Mouse (Mus musculus): Measurements from ENCODE around the gene Trappc11. TPM values are rescaled to one million over a fixed set of nuclear protein-coding genes. Genes with fewer than 3 reads are reported as not detected.

The Trappc11 gene
- 10 to 100 TPM; 56.9 to 59.5 TPM for total RNA-seq (2021)
- long read RNA-seq, experiment 1, full-length matches to known transcripts = 32 of 48 reads
- long read RNA-seq, experiment 1, partial matches to known transcripts = 8 of 48 reads
- long read RNA-seq, experiment 1, other reads (novel, unspliced or antisense) = 8 of 48 reads
- long read RNA-seq, experiment 2, full-length matches to known transcripts = 42 of 59 reads
- long read RNA-seq, experiment 2, partial matches to known transcripts = 12 of 59 reads
- long read RNA-seq, experiment 2, other reads (novel, unspliced or antisense) = 5 of 59 reads

- peak within 1 kb of the TSS; percentile 97 for H3K27ac ChIP-seq
- DNase-seq (ENCODE audit: extremely low spot score in 1 of 2, low spot score in 2 of 2) = peak; percentile 89 to 95
- TF ChIP-seq CTCF (IDR thresholded peaks at IDR 0.05) = no peak; the same call in 1 of the 2 replicates
- H3K4me3 ChIP-seq = peak within 1 kb of the TSS; percentile 94
- intact Hi-C loops (cut with DNase I) = loop anchor here (1.0 to 5.0 kb wide), 3 partner anchors 142 to 179 kb away; partner anchors contain the start of genes Cdkn2aip and Ing2
These were observed at the start of gene Trappc11, which contains the start of gene Rwdd4a for GRCm38 (mm10) chr8:47533344-47534125. TSS of gene Trappc11 (minus strand) at chr8:47533470. TSS of gene Rwdd4a (plus strand) at chr8:47533664.

GRCm38 (mm10) chr8:47581454-47581853, 48.2 kb upstream of the Trappc11 start:
- intact Hi-C loops (cut with DNase I) = no loop called here
- DNase-seq (ENCODE audit: extremely low spot score in 1 of 2, low spot score in 2 of 2) = no peak
- Histone ChIP-seq H3K27ac (no peak overlapping the region), H3K4me3 (no peak overlapping the region)
- TF ChIP-seq CTCF (IDR thresholded peaks at IDR 0.05) = no peak

- intact Hi-C loops (cut with DNase I) = loop anchor here (5.0 kb wide), 1 partner anchor 79 kb away; no protein-coding TSS in a partner anchor
- Histone ChIP-seq H3K27ac (no peak overlapping the region), H3K4me3 (no peak overlapping the region)
- TF ChIP-seq CTCF (IDR thresholded peaks at IDR 0.05) = no peak
- no peak for DNase-seq (ENCODE audit: extremely low spot score in 1 of 2, low spot score in 2 of 2)
These were observed 40.2 kb upstream of the Trappc11 start for GRCm38 (mm10) chr8:47573482-47573881.

GRCm38 (mm10) chr8:47570161-47570560, 36.9 kb upstream of the Trappc11 start:
- DNase-seq (ENCODE audit: extremely low spot score in 1 of 2, low spot score in 2 of 2) = no peak
- H3K4me3 ChIP-seq = no peak overlapping the region
- intact Hi-C loops (cut with DNase I) = loop anchor here (5.0 kb wide), 1 partner anchor 82 kb away; no protein-coding TSS in a partner anchor
- H3K27ac ChIP-seq = no peak overlapping the region
- TF ChIP-seq CTCF (IDR thresholded peaks at IDR 0.05) = no peak

GRCm38 (mm10) chr8:47568098-47568497, 34.8 kb upstream of the Trappc11 start:
- no peak overlapping the region for H3K27ac ChIP-seq
- no peak overlapping the region for H3K4me3 ChIP-seq
- TF ChIP-seq CTCF (IDR thresholded peaks at IDR 0.05) = no peak
- DNase-seq (ENCODE audit: extremely low spot score in 1 of 2, low spot score in 2 of 2) = no peak
- intact Hi-C loops (cut with DNase I) = no loop called here

- TF ChIP-seq CTCF (IDR thresholded peaks at IDR 0.05) = no peak
- intact Hi-C loops (cut with DNase I) = no loop called here
- Histone ChIP-seq H3K4me3 (no peak overlapping the region), H3K27ac (no peak overlapping the region)
- DNase-seq (ENCODE audit: extremely low spot score in 1 of 2, low spot score in 2 of 2) = no peak
These were observed 33.3 kb upstream of the Trappc11 start for GRCm38 (mm10) chr8:47566551-47566950.

GRCm38 (mm10) chr8:47560801-47561200, 27.5 kb upstream of the Trappc11 start:
- no peak overlapping the region for H3K27ac ChIP-seq
- intact Hi-C loops (cut with DNase I) = no loop called here
- peak in 1 of 2 experiments; percentile 16 for DNase-seq (ENCODE audit: extremely low spot score in 1 of 2, low spot score in 2 of 2)
- H3K4me3 ChIP-seq = no peak overlapping the region
- TF ChIP-seq CTCF (IDR thresholded peaks at IDR 0.05) = no peak

GRCm38 (mm10) chr8:47558274-47558673, 25.0 kb upstream of the Trappc11 start:
- intact Hi-C loops (cut with DNase I) = no loop called here
- H3K4me3 ChIP-seq = no peak overlapping the region
- no peak for DNase-seq (ENCODE audit: extremely low spot score in 1 of 2, low spot score in 2 of 2)
- no peak overlapping the region for H3K27ac ChIP-seq
- no peak for TF ChIP-seq CTCF (IDR thresholded peaks at IDR 0.05)

- Histone ChIP-seq H3K27ac (no peak overlapping the region), H3K4me3 (no peak overlapping the region)
- intact Hi-C loops (cut with DNase I) = no loop called here
- no peak for TF ChIP-seq CTCF (IDR thresholded peaks at IDR 0.05)
- DNase-seq (ENCODE audit: extremely low spot score in 1 of 2, low spot score in 2 of 2) = no peak
These were observed 23.2 kb upstream of the Trappc11 start for GRCm38 (mm10) chr8:47556446-47556845.

GRCm38 (mm10) chr8:47553613-47554012, 20.3 kb upstream of the Trappc11 start:
- TF ChIP-seq CTCF (IDR thresholded peaks at IDR 0.05) = peak; percentile 45
- intact Hi-C loops (cut with DNase I) = loop anchor here (2.0 to 5.0 kb wide), 2 partner anchors 119 to 139 kb away; no protein-coding TSS in a partner anchor
- Histone ChIP-seq H3K4me3 (no peak overlapping the region), H3K27ac (no peak overlapping the region)
- DNase-seq (ENCODE audit: extremely low spot score in 1 of 2, low spot score in 2 of 2) = no peak

GRCm38 (mm10) chr8:47547102-47547501, 13.8 kb upstream of the Trappc11 start:
- Histone ChIP-seq H3K4me3 (no peak overlapping the region), H3K27ac (no peak overlapping the region)
- intact Hi-C loops (cut with DNase I) = no loop called here
- no peak for DNase-seq (ENCODE audit: extremely low spot score in 1 of 2, low spot score in 2 of 2)
- no peak for TF ChIP-seq CTCF (IDR thresholded peaks at IDR 0.05)

- no peak overlapping the region for H3K27ac ChIP-seq
- intact Hi-C loops (cut with DNase I) = no loop called here
- DNase-seq (ENCODE audit: extremely low spot score in 1 of 2, low spot score in 2 of 2) = no peak
- H3K4me3 ChIP-seq = no peak overlapping the region
- TF ChIP-seq CTCF (IDR thresholded peaks at IDR 0.05) = no peak
These were observed 10.8 kb upstream of the Trappc11 start for GRCm38 (mm10) chr8:47544094-47544493.
